Mouse (Mus musculus): ENCODE data around the gene Npc2.

Gene Npc2

DNA sequence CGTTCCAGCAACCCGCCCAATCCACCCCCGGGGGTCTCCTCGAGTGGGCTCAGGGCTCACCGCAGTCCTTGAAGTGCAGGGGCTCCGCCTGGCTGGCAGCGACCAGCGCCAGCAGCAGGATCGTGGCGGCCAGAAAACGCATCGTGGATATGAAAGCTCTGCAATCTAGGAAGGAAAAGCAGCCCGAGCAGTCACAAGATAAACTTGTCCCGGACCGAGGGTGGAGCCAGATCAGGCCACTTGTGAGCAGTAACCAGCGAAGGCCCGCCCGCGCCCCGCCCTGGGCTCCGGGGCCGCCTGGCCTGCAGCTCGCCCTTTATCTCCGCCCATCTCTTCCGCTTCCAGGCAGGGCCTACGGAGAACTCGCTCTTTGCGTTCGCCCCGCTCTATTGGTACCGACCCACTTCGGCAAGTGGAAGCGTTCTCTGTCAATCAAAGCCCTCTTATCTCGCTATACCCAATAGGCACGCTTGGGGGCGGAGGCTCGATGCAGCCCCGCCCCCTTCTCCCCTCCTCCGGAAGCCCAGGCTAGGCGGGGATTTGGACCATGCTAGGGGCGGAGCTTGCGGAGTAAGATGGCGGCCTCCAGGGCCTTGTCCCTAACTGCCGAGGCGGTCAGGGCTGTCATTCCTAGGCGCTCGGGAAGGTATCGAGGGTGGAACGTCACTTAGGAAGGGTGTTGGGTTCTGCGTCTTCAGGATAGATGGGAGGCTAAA is at the start of gene Npc2, which contains the start of gene Isca2:
Gene Npc2 (minus strand): TSS at position 427 of the 716 bp plus-strand sequence.
Gene Isca2 (plus strand): TSS at position 526 of the 716 bp plus-strand sequence.
- peak; percentile 99 for DNase-seq

DNA sequence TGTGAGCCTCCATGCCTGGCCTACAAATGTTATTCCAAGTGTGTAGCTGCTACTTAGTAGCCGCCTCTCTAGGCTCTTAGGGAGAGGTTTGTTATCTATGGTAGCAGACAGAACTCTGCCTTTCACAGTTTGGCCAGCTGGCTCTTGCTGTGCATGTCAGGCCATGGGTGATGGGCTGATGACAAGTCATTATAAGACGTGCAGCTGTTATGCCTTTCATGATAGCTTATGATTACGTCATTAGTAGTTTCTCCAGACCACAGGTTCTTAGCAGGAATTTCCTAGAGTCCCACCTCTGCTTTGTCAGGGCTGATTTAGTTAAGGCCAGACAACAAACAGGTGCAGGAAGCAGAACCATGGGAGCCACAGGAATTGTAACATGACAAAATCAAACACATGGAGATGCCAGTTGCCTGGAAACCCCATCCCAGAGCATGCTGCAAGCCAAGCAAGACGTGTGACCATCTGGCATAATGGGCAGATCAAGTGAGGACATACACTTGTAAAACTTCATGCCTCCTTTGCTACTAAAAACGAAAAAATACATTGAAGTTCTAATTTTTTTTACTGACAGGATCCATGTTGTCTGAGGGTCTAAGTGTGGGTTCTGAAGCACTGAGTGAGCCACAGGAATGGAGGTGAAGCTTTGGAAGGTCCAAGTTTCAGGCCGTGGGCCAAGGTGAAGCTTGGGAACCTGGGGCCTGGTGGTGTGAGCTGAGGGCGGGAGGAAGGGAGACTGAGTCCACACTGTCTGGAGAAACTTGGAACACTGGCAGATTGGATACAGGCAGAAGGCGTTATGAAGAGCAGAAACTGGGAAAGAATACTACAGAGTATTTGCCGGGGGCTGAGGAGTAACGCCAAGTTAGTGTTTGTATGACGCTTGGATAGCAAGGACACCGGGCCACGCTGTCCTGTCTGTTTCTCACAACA is 46.5 kb upstream of the Npc2 start:
- peak; percentile 81 for DNase-seq

DNA sequence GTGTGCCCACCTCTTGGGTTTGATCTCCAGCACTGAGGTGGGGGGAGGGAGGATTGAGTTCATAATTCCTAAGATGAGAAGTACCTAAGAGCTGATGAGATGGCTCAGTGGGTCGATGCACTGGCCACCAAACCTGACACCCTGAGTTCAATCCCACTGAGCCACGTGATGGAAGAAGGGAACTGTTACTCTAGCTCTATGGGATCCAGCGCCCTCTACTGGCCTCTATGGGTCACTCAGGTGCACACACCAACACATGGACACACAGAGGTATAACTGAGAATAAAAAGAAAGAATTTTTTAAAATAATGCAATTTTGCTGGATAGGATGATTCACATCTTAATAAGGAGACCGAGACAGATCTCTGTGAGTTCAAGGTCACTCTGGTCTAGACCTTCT is 45.5 kb upstream of the Npc2 start:
- DNase-seq: no peak

DNA sequence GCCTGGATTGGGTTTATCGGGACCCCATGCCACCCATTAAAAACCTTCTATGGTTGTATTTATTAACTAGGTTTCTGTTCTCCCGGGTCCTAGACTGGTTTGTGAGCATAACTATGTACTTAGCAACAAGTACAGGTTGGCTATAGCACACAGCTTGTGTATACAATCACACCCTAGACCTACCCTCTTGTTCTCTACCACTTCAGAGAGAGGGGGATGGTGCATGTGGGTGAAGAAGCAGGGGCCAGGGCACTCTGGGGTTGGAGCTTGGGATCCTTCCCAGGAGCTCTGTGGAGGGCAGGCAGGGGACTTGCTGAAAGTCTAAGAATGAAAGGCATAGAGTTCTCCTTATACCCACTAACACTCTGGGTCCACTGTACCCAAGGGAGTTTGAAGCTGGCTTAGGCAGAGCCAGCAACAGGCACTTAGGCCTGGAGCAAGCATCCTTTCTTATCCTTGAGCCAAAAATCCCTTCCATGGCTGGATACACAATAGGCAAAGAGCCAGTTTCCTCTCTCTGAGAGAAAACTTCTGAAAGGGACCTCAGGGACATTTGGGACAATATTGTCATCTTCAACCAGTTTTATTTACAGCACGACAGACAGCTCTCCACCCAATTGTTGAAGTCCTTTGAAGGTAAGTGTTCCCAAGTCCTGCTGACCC is 41.8 kb upstream of the Npc2 start:
- DNase-seq: no peak

DNA sequence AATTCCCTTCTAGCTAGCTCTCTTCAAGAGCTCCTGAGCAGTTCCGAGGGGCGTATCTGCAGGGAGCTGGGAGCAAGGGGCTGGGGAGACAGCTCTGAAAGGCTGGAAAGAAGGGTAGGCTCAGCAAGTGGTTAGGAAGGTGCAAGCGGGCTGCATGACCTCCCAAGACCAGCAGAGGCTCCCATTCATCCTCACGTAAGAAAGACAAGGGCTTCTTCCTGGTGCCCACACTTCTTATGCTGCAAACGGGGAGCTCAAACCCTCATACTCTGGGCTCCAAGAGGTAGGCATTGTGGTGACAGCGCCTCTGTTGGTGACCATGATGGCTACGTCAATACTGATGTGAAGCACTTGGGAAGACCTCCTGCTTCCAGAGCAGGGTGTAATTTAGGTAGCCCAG is 40.8 kb upstream of the Npc2 start:
- DNase-seq: no peak

DNA sequence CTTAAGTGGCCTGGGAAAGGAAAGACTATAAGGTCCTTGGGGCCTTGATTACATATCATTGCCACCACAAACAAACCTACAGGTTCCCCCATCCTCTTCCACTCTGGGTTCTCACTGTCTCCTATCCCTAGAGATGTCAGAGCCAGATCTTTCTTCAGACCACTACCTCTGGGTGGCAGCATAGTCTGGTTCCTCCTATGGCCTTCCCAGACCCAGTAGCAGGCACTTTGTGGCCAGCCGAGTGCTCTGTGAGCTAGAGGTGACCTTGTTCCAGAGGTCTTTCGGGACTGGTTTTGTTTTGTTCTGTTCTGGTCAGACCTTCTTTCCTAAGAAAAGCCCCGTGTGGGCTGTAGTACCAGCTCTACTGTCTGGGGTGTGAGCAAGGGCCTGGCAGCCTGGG is 39.1 kb upstream of the Npc2 start:
- no peak for DNase-seq

DNA sequence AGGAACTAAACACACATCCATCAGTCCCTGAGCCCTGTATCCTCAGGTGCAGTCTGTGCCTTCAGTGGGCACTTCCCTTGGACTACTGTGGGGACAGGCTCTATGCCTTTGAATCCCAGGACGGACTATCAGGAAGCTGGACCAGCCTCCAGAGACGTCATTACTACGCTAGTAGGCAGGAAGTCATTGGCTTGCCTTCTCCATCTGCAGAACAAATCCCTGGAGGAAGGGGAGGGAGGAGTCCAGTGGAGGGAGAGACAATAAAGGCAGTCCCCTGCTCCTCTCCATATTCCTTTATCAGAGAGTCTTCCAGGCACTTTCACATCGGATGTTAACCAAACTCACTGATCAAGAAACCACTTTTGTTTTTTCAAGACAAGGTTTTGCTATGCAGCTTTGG is 38.6 kb upstream of the Npc2 start:
- DNase-seq: no peak

DNA sequence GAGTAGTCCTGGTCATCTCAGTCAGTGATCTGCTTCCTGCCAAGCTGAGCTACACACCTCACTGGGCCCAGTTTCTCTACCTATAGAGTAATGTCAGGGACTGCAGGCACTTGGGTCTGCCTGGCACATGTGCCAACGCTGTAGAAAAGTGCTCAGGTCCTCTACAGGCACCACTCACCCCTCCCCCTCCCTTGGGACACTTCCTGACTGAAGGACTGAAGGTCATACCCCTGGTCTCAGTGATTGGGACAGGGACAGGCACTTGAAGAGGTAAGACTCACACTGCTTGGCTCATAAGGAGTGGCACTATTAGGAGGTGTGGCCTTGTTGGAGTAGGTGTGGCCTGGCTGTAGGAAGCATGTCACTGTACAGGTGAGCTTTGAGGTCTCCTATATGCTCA is 37.9 kb upstream of the Npc2 start:
- DNase-seq: no peak

DNA sequence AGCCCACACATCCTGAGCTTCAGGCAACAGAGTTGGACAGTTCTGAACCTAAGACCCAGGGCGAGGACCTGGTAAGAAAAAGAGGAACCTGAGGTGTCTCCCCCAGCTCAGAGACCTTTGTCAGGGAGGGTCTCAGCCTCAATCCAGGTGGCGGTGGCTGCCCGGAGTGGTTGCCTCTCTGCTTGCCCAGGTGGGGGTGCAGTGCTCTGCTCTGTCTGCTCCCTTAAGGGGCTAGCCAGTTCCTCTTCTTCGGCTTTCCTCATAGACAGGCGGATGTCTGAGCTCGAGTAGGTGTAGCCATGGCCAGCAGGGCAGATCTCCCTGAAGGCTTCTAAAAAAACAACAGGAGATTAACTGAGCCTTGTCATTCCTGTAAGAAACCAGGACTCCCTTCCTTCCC is 36.1 kb upstream of the Npc2 start:
- DNase-seq: no peak

DNA sequence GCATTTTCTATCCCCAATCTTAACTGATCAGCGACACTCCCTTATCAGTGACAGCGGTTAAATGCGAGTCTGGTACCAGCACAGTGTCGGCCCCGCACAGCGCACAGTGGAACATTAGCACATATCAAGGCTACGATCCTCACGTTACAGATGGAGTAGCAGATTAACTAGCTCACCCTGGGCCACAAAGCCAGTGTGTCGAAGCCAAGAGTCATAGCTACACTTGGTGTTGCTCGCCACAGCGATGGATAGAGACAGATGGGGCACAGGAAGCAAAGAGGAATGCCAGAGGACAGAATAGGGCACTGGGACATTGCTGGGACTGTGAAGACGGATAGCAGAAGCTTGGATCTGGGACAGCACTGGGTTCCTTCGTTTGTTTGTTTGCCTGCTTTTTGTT is 34.4 kb upstream of the Npc2 start:
- no peak for DNase-seq

DNA sequence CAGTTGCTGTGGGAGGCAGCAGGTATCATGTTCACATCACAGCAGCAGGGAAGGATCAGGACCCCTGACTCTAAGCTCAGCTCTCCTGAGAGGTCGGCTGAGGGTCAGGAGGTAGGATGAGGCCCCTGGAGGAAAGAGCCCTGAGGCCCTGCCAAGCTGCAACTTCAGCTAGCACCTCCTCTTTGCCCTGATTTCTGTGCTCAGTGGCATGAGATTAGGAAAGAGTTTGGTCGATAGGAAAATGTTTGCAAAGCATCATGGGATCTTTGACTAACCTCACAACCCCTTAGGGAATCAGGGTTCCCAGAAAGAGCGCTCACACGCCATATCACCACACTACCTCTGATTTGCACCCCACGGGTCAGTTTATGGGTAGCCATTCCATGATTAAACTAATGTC is 33.8 kb upstream of the Npc2 start:
- DNase-seq: no peak

DNA sequence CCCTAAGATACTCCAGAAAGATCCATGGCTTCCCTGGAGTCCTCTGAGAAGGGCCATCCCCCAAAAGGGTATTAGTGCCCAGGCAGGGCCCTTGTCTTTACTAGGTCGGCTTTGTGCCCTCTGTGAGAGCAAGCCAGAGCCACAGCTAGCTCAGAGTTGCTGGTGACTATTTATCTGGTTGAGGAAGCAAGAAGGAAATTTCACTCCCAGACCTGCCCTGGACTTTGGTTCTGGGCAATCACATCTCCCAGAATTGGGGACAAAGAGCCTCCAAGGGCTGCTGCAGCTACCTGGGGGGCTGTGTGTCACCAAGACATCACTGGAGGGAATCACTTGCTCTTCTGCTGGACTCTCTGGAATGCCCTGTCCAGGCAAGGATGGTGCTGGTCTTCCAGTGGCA is 33.1 kb upstream of the Npc2 start:
- DNase-seq: no peak

DNA sequence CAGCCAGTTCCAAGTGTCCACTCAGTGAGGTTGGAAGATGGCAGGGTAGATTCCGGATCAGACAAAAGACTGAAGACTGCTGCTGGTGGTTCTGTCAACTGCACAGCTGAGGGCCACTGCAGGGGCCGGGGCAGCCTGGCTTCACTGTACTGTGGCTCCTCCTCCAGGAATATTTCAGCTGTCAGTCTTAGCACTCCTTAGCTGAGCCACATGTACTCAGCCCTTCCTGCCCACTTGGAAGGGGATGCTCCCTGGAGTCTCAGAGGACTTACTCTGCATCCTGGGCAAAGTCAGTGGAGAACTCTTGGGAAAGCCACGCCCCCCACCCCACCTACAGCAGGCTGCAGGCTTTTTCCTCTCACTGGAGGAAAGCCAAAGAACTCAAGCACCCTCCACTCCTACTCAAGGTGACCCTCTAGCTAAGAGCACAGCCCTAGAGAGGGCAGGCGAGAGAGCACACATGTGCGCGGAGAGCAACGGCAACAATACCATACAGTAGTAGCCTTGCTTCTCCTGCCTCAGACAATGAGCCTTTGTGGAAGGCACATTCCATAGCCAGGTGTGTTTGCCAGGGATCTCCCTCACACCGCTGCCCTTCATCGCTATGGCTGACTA is 32.4 kb upstream of the Npc2 start:
- DNase-seq: no peak

DNA sequence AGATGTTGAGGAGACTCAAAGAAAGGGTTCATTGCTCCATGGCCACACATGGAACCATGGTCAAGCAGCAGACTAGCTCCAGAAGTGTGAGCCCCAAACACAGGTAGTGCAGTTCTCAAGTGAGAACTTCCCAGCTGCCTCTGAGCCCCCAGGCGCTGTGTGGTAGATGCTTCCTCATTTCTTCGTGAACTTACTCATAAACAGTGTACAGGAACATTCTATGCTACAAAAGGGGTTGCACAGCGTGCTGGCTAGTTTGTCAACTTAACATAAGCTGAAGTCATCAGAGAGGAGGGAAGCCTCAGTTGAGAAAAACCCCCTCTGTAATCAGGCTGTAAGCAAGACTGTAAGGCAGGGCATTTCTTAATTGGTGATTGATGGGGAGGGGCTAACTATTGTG is 29.7 kb upstream of the Npc2 start:
- DNase-seq: no peak

DNA sequence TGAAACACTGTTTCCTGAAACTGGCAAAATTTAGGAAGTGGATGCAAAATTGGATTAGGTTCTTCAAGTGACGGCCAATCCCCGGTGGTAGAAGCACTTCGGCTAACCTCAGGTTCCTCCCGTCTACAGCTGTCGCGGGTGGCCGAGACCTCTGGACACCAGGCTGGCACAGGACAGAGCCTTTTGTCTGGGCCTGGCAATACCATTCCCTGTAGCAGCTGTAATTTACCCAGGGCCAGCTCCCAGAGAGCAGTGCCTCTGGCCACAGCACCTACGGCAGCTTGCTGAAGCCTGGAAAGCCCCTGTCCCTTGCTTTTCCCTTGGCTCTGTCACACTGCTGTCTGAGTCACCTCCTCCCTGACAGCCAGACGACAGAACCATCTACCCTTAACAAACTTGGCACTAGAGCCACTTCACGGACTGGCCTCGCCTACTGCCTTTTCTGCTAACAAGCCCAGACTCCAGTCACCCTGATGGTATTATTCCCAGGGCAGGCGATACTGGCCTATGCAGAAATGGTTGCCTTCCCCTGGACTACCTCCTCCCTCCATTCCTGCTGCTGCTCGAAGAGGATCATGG is 28.7 kb upstream of the Npc2 start:
- no peak for DNase-seq

DNA sequence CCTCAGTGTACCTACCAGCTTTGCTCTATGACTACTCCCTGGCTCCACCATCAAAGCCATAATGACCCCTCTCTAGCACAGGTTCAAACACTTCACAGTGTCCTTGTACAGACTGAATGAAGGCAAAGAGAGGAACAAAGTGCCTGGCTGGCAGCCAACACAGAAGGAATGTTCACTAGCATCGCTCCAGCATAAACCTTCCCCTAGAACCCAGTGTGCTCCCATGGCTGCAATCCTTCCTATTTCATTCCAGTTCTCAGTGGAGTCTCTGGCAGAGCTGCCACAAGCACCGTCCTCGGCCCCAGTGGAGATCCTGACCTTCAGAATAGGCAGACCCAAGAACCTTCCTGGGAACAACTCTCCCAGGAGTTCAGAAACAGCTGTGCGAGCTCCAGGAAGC is 27.5 kb upstream of the Npc2 start:
- DNase-seq: no peak

DNA sequence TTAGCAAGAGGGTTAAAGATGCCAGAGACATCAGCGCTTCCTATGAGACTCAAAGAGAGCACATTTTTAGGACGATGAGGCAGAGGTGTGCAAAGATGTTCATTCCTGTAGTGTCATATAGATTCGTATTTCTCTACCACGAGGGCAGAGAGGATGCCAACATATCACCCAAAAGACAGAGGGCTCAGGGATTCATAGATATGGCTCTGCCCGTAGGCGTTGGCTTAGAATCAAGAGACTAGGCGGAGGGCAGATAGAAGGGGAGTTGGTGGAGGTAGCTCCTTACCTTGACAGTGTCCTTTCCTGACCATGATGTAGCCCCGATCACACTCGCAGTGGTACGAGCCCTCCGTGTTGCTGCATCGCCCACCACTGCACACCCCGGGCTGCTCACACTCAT is 26.1 kb upstream of the Npc2 start:
- no peak for DNase-seq

DNA sequence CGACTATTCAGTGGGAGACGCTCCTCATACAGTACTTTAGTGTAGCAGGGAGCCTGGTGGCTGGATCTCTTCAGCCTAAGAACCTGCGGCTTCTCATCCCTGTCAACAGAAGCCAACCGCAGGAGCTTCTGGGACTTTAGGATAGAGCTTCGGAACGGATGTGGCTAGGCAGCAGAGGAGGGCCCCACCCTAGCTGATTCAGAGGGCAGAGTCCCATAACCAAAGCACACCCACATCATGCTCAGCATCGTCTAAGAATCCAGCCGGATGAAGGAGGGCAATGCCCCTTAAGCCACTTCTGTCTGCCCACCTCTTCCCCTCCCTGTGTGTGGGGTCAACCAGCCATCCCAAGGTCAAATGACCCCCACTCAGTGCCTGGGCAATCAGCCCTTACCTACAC is 21.7 kb upstream of the Npc2 start:
- DNase-seq: no peak

DNA sequence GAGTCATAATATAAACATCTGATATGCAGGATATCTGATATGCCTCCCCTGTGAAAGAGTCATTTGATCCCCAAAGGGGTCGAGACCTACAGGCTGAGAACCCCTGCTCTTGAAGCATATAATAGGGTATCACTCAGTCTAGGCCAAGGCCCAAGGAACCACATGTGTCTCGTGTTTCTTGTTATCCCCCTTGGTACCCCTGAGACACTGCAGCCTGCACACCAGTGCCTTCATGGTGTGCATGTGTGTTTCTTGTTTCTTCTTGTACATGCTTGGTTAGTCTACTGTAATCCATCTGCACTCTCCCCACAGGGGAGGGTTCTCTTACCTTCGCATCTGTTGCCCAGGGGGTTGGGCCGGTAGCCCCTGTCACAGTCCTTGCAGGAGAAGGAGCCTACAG is 19.7 kb upstream of the Npc2 start:
- DNase-seq: no peak

DNA sequence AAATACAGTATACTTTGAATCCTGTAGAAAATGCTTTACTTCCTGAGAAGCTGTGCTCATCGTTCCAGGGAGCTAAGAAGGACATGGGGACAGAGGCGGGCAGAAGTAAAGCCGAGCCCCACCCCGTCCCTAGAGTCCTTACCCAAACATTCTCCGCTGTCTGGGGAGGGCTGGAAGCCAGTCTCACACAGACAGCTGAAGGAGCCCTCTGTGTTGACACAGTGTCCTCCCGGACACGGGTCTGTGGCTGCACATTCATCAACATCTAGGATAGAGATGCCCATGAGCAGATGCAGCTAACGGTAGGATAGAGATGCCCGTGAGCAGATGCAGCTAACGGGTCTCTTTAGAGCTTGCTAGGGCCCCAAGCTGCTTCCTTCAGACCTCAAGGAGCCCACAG is 17.9 kb upstream of the Npc2 start:
- DNase-seq: no peak

DNA sequence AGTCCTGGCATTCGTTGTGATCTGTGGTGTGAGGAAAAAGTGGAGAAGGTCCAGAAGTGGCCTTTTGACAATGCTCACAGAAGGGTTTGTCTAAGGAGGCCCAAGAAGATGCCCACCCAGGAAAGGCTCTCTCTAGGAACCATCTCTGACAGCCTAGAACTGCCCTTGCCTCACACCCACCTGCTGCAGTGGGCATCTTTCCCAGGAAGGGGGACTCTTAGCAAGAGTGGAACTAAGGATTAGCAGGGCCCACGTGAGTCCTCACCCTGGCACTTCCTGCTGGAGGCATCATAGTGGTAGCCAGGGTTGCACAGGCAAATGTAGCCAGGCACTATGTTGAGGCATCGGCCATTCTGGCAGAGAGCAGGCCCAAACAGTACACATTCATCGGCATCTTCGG is 13.1 kb upstream of the Npc2 start:
- DNase-seq: no peak

DNA sequence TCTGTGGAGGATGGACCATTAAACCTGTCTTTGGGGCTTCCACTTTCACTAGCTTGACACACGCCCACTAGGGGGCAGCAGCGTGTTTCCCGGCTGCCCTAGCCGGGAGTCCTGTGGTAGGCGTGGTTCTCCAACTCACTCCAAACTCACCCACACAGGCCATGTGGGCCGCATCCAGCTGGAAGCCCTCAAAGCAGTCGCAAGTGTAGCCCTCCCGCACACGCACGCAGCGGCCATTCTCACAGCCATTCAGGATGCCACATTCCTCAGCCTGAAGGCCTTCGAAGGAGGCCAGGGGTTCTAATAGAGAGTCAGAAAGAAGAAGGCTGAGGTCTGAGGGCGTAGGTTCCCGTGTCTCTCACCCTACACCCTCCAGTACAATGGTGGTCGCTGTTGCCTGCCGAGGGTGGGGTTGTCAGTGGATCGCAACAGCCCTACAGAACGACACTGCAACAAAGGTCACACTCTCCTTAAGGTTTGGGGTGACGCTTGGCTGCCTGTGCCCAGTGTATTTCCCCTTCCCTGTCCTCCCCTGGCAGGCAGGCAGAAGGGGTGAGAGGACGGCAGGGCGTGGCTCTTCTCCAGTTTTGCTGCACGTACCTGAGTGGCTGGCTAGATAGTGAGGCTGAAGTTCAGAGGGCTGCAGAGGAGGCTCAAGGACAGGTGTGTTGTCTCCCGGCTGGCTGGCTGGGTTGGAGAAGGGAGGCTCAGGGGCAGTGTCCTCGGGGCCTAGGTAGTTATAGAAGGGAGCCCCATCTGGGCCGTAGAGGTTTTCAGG is 11.8 kb upstream of the Npc2 start:
- DNase-seq: peak; percentile 89
